Mouse (Mus musculus): Measurements from ENCODE around the gene Arrb2. TPM values are rescaled to one million over a fixed set of nuclear protein-coding genes. Genes with fewer than 3 reads are reported as not detected.

The Arrb2 gene
- total RNA-seq, 2 experiments from 2014 or later: 63.2 to 74.9 TPM

- no peak for ATAC-seq (replicated peaks; ENCODE audit: poor library complexity, severe bottlenecking)
Observed at GRCm38 (mm10) chr11:70487816-70488215, 55.4 kb downstream of the Arrb2 start.

- ATAC-seq (replicated peaks; ENCODE audit: poor library complexity, severe bottlenecking): 0 out of 2 replicates have a peak, but pooled peaks have one; percentile 22
Observed at GRCm38 (mm10) chr11:70489138-70489537, 56.7 kb downstream of the Arrb2 start.

- peak; percentile 99 for ATAC-seq (replicated peaks; ENCODE audit: poor library complexity, severe bottlenecking)
Observed at GRCm38 (mm10) chr11:70489684-70490083, 57.2 kb downstream of the Arrb2 start.

Other genes starting within 250 kb of the Arrb2 start
- gene Slc16a11, start 219.9 kb upstream of the Arrb2 start, total RNA-seq (2014; fragmentation: Nextera tagmentation): not detected in 2 replicates
- gene Slc16a11, start 219.9 kb upstream of the Arrb2 start, total RNA-seq (2017): not detected in 2 replicates
- gene Slc16a13, start 211.6 kb upstream of the Arrb2 start, total RNA-seq (2014; fragmentation: Nextera tagmentation): 7.1 and 7.9 TPM in 2 replicates
- gene Slc16a13, start 211.6 kb upstream of the Arrb2 start, total RNA-seq (2017): 9.8 TPM in 2 replicates
- gene Bcl6b, start 202.8 kb upstream of the Arrb2 start, total RNA-seq (2014; fragmentation: Nextera tagmentation): not detected in 2 replicates
- 0.13 TPM in 1 of 2 replicates, not detected in the other for gene Bcl6b, start 202.8 kb upstream of the Arrb2 start, total RNA-seq (2017)
- gene 0610010K14Rik, start 194.7 kb upstream of the Arrb2 start, total RNA-seq (2014; fragmentation: Nextera tagmentation): 78.5 and 112 TPM in 2 replicates
- 36.9 and 44.2 TPM in 2 replicates for gene 0610010K14Rik, start 194.7 kb upstream of the Arrb2 start, total RNA-seq (2017)
- gene Gm21988, start 192.8 kb upstream of the Arrb2 start, total RNA-seq (2014; fragmentation: Nextera tagmentation): 4.7 and 4.8 TPM in 2 replicates
- 0.57 TPM in 1 of 2 replicates, not detected in the other for gene Gm21988, start 192.8 kb upstream of the Arrb2 start, total RNA-seq (2017)
- 116 and 161 TPM in 2 replicates for gene Rnasek, start 192.8 kb upstream of the Arrb2 start, total RNA-seq (2014; fragmentation: Nextera tagmentation)
- 31.2 and 31.3 TPM in 2 replicates for gene Rnasek, start 192.8 kb upstream of the Arrb2 start, total RNA-seq (2017)
- not detected in 2 replicates for gene Alox12, start 177.3 kb upstream of the Arrb2 start, total RNA-seq (2014; fragmentation: Nextera tagmentation)
- gene Alox12, start 177.3 kb upstream of the Arrb2 start, total RNA-seq (2017): not detected in 2 replicates
- not detected in 2 replicates for gene Alox12e, start 110.0 kb upstream of the Arrb2 start, total RNA-seq (2014; fragmentation: Nextera tagmentation)
- gene Alox12e, start 110.0 kb upstream of the Arrb2 start, total RNA-seq (2017): not detected in 2 replicates
- gene Alox15, start 80.6 kb upstream of the Arrb2 start, total RNA-seq (2014; fragmentation: Nextera tagmentation): not detected in 2 replicates
- gene Alox15, start 80.6 kb upstream of the Arrb2 start, total RNA-seq (2017): 0.62 and 0.82 TPM in 2 replicates
- gene Pelp1, start 22.6 kb upstream of the Arrb2 start, total RNA-seq (2014; fragmentation: Nextera tagmentation): 31.6 and 33.0 TPM in 2 replicates
- 9.9 and 12.7 TPM in 2 replicates for gene Pelp1, start 22.6 kb upstream of the Arrb2 start, total RNA-seq (2017)
- 19.7 and 28.5 TPM in 2 replicates for gene Med11, start 19.3 kb downstream of the Arrb2 start, total RNA-seq (2014; fragmentation: Nextera tagmentation)
- 31.5 and 35.8 TPM in 2 replicates for gene Med11, start 19.3 kb downstream of the Arrb2 start, total RNA-seq (2017)
- gene Zmynd15, start 26.8 kb downstream of the Arrb2 start, total RNA-seq (2014; fragmentation: Nextera tagmentation): not detected in 2 replicates
- gene Zmynd15, start 26.8 kb downstream of the Arrb2 start, total RNA-seq (2017): not detected in 2 replicates
- not detected in 2 replicates for gene Cxcl16, start 27.3 kb downstream of the Arrb2 start, total RNA-seq (2014; fragmentation: Nextera tagmentation)
- gene Cxcl16, start 27.3 kb downstream of the Arrb2 start, total RNA-seq (2017): 0.22 TPM in 1 of 2 replicates, not detected in the other
- not detected in 2 replicates for gene Tm4sf5, start 72.6 kb downstream of the Arrb2 start, total RNA-seq (2014; fragmentation: Nextera tagmentation)
- not detected in 2 replicates for gene Tm4sf5, start 72.6 kb downstream of the Arrb2 start, total RNA-seq (2017)
- gene Vmo1, start 82.0 kb downstream of the Arrb2 start, total RNA-seq (2014; fragmentation: Nextera tagmentation): not detected in 2 replicates
- gene Vmo1, start 82.0 kb downstream of the Arrb2 start, total RNA-seq (2017): not detected in 2 replicates
- not detected in 2 replicates for gene Gltpd2, start 86.6 kb downstream of the Arrb2 start, total RNA-seq (2014; fragmentation: Nextera tagmentation)
- gene Gltpd2, start 86.6 kb downstream of the Arrb2 start, total RNA-seq (2017): not detected in 2 replicates
- 243 and 281 TPM in 2 replicates for gene Psmb6, start 92.7 kb downstream of the Arrb2 start, total RNA-seq (2014; fragmentation: Nextera tagmentation)
- 290 and 384 TPM in 2 replicates for gene Psmb6, start 92.7 kb downstream of the Arrb2 start, total RNA-seq (2017)
- not detected in 2 replicates for gene Gm40193, start 100.3 kb downstream of the Arrb2 start, total RNA-seq (2014; fragmentation: Nextera tagmentation)
- not detected in 2 replicates for gene Gm40193, start 100.3 kb downstream of the Arrb2 start, total RNA-seq (2017)
- gene Pld2, start 107.4 kb downstream of the Arrb2 start, total RNA-seq (2014; fragmentation: Nextera tagmentation): 0.99 and 6.2 TPM in 2 replicates
- gene Pld2, start 107.4 kb downstream of the Arrb2 start, total RNA-seq (2017): 0.10 and 0.26 TPM in 2 replicates
- gene Mink1, start 130.2 kb downstream of the Arrb2 start, total RNA-seq (2014; fragmentation: Nextera tagmentation): 25.0 and 36.1 TPM in 2 replicates
- gene Mink1, start 130.2 kb downstream of the Arrb2 start, total RNA-seq (2017): 11.2 and 13.3 TPM in 2 replicates
- gene 4930544D05Rik, start 183.2 kb downstream of the Arrb2 start, total RNA-seq (2014; fragmentation: Nextera tagmentation): 1.2 TPM in 1 of 2 replicates, not detected in the other
- not detected in 2 replicates for gene 4930544D05Rik, start 183.2 kb downstream of the Arrb2 start, total RNA-seq (2017)
- not detected in 2 replicates for gene Chrne, start 186.6 kb downstream of the Arrb2 start, total RNA-seq (2014; fragmentation: Nextera tagmentation)
- 0.26 TPM in 1 of 2 replicates, not detected in the other for gene Chrne, start 186.6 kb downstream of the Arrb2 start, total RNA-seq (2017)
- gene Gp1ba, start 206.5 kb downstream of the Arrb2 start, total RNA-seq (2014; fragmentation: Nextera tagmentation): not detected in 2 replicates
- not detected in 2 replicates for gene Gp1ba, start 206.5 kb downstream of the Arrb2 start, total RNA-seq (2017)
- 35.4 and 51.1 TPM in 2 replicates for gene Rnf167, start 214.6 kb downstream of the Arrb2 start, total RNA-seq (2014; fragmentation: Nextera tagmentation)
- 32.7 and 34.6 TPM in 2 replicates for gene Rnf167, start 214.6 kb downstream of the Arrb2 start, total RNA-seq (2017)
- gene Slc25a11, start 214.8 kb downstream of the Arrb2 start, total RNA-seq (2014; fragmentation: Nextera tagmentation): 80.9 and 91.7 TPM in 2 replicates
- gene Slc25a11, start 214.8 kb downstream of the Arrb2 start, total RNA-seq (2017): 63.3 and 67.7 TPM in 2 replicates
- gene Pfn1, start 222.0 kb downstream of the Arrb2 start, total RNA-seq (2014; fragmentation: Nextera tagmentation): 1,205 and 1,364 TPM in 2 replicates
- gene Pfn1, start 222.0 kb downstream of the Arrb2 start, total RNA-seq (2017): 425 and 461 TPM in 2 replicates
- 14.9 and 18.9 TPM in 2 replicates for gene Eno3, start 224.6 kb downstream of the Arrb2 start, total RNA-seq (2014; fragmentation: Nextera tagmentation)
- gene Eno3, start 224.6 kb downstream of the Arrb2 start, total RNA-seq (2017): 4.5 and 5.9 TPM in 2 replicates
- gene Spag7, start 236.8 kb downstream of the Arrb2 start, total RNA-seq (2014; fragmentation: Nextera tagmentation): 91.0 and 130 TPM in 2 replicates
- gene Spag7, start 236.8 kb downstream of the Arrb2 start, total RNA-seq (2017): 46.8 and 49.8 TPM in 2 replicates

All from granulocyte monocyte progenitor cell, adult 5-6 weeks (primary cell).